Comparison of ENCODE assay signal across 8 mouse cellular contexts in genomic region chr15:85315378-85316025, GRCm38 (mm10). TPM values are rescaled to one million over a fixed set of nuclear protein-coding genes. Genes with fewer than 3 reads are reported as not detected.
DNase-seq lines count a peak whose midpoint lies in the region; ATAC-seq and TF ChIP-seq lines count a peak whose summit lies in the region.

No protein-coding gene starts in this region.

- no peaks in the 10 kb centered on the region for H3K9me3 ChIP-seq in kidney, postnatal 0 days (replicated peaks; ENCODE audit: low read length)
- no peaks in the 10 kb centered on the region for H3K9me3 ChIP-seq in liver, postnatal 0 days (ENCODE audit: low read length)

- H3K9ac ChIP-seq in kidney, postnatal 0 days (ENCODE audit: low read depth, low read length), result no peak overlapping the region
- no peak overlapping the region for H3K9ac ChIP-seq in liver, postnatal 0 days (replicated peaks)

- H3K27ac ChIP-seq in kidney, postnatal 0 days, result no peak overlapping the region
- no peak overlapping the region for H3K27ac ChIP-seq in liver, postnatal 0 days (ENCODE audit: low read depth)

- peak; percentile 90 for TF ChIP-seq CTCF in kidney, postnatal 0 days (IDR thresholded peaks at IDR 0.05; ENCODE audit: low read depth)
- TF ChIP-seq CTCF in liver, postnatal 0 days (IDR thresholded peaks at IDR 0.05; ENCODE audit: low read depth), result peak; percentile 90

- H3K4me2 ChIP-seq in kidney, postnatal 0 days (ENCODE audit: low read length), result no peak overlapping the region
- no peak overlapping the region; the same call in 1 of the 2 replicates for H3K4me2 ChIP-seq in liver, postnatal 0 days (ENCODE audit: low read depth, low read length)

- 47% methylated on average over 10 of the region's 13 CpGs for WGBS in kidney, postnatal 0 days
- WGBS in liver, postnatal 0 days (ENCODE audit: insufficient replicate concordance), result 45% methylated on average over 11 of the region's 13 CpGs

- DNase-seq in 3134 (ENCODE audit: extremely low read depth, insufficient read length, low spot score), result peak; percentile 36
- DNase-seq in adrenal gland, adult 18-20 months (ENCODE audit: low spot score in 2 of 2), result peak; percentile 67 to 79
- peak; percentile 71 for DNase-seq in embryo, embryonic 11.5 days (ENCODE audit: low read depth, low spot score)
- DNase-seq in kidney, postnatal 0 days (ENCODE audit: low spot score), result peak; percentile 83
- DNase-seq in liver, postnatal 0 days, result peak; percentile 76
- DNase-seq in thymus, adult 18-20 months, result peak; percentile 27 to 38

- no peak overlapping the region for H3K4me3 ChIP-seq in kidney, postnatal 0 days (replicated peaks; ENCODE audit: low read depth, low read length)
- H3K4me3 ChIP-seq in liver, postnatal 0 days (ENCODE audit: low read depth, low read length), result no peak overlapping the region

- peak; percentile 74; the same call in 1 of the 2 replicates for ATAC-seq in granulocyte monocyte progenitor cell, adult 5-6 weeks (replicated peaks; ENCODE audit: poor library complexity, severe bottlenecking)
- ATAC-seq in kidney, postnatal 0 days (replicated peaks; ENCODE audit: low FRiP score, low read depth), result no peak
- ATAC-seq in liver, postnatal 0 days, result peak; percentile 61; the same call in 1 of the 2 replicates
- ATAC-seq in neutrophil, adult 5-6 weeks (ENCODE audit: extremely low read depth, insufficient number of reproducible peaks, low FRiP score, poor library complexity, severe bottlenecking), result peak; percentile 65; the same call in 1 of the 2 replicates

- H3K27me3 ChIP-seq in kidney, postnatal 0 days (ENCODE audit: insufficient read depth, low read length), result no peaks in the 10 kb centered on the region
- H3K27me3 ChIP-seq in liver, postnatal 0 days (ENCODE audit: insufficient read depth, low read length), result no peaks in the 10 kb centered on the region

- no peaks in the 10 kb centered on the region for H3K4me1 ChIP-seq in kidney, postnatal 0 days (replicated peaks; ENCODE audit: insufficient read depth, low read length)
- H3K4me1 ChIP-seq in liver, postnatal 0 days (ENCODE audit: insufficient read depth), result peaks cover 4% of the 10 kb centered on the region

- TF ChIP-seq EP300 in liver, postnatal 0 days (IDR thresholded peaks at IDR 0.05; ENCODE audit: low read depth), result no peak

- no peaks in the 10 kb centered on the region for H3K36me3 ChIP-seq in kidney, postnatal 0 days (ENCODE audit: insufficient read depth, low read length)
- H3K36me3 ChIP-seq in liver, postnatal 0 days (replicated peaks; ENCODE audit: insufficient read depth, low read length), result no peaks in the 10 kb centered on the region

RNA-seq across cellular contexts. Expression of gene Atxn10, which starts 20.5 kb away (rescaled TPM):
- 100 to 1,000 TPM; 108 to 119 TPM for total RNA-seq in adrenal gland, adult 18-20 months (2021)
- 96.4 and 117 TPM in 2 replicates for total RNA-seq in granulocyte monocyte progenitor cell, adult 5-6 weeks (2014; fragmentation: Nextera tagmentation)
- total RNA-seq in granulocyte monocyte progenitor cell, adult 5-6 weeks (2017), result 75.8 and 79.6 TPM in 2 replicates
- 215 and 237 TPM in 2 replicates for polyA plus RNA-seq in kidney, postnatal 0 days (2015; fragmentation: Nextera tagmentation; extraction: Ambion mirVana)
- 77.7 and 83.3 TPM in 2 replicates for polyA plus RNA-seq in liver, postnatal 0 days (2015; fragmentation: Nextera tagmentation; extraction: Ambion mirVana)
- 48.6 and 54.6 TPM in 2 replicates for total RNA-seq in neutrophil, adult 5-6 weeks (2017)

Comparison
In these comparisons a context has a peak if more than half of its experiments do, and no peak if none do; other contexts are left out.
1. DNase-seq: peak in every context shown above with its lines; median percentile 83 in kidney, postnatal 0 days; 76 in liver, postnatal 0 days; 73 in adrenal gland, adult 18-20 months; 71 in embryo, embryonic 11.5 days; 36 in 3134; 32 in thymus, adult 18-20 months.